Mouse (Mus musculus): ENCODE results near the gene Zfp217.

GRCm38 (mm10) chr2:170151470-170151869 lies 3.6 kb upstream of the Zfp217 start:
- TF ChIP-seq POLR2A (IDR thresholded peaks at IDR 0.05; ENCODE audit: control insufficient read depth, extremely low read depth, insufficient read depth, low read length, poor library complexity) (no peak), CTCF (IDR thresholded peaks at IDR 0.05; ENCODE audit: borderline replicate concordance, control insufficient read depth, extremely low read depth, insufficient read depth, low read length, poor library complexity) (no peak)
